Mouse (Mus musculus) embryonic facial prominence, embryonic 15.5 days (tissue): Measurements from ENCODE around the gene Tacstd2. TPM values are rescaled to one million over a fixed set of nuclear protein-coding genes. Genes with fewer than 3 reads are reported as not detected.

ENCODE experiments used
- ATAC-seq: fragments of 200-750 bp; cut with Nextera tagmentation; 2 replicates; pipeline ENCODE4 v1.8.0; 2017; ENCODE audit warnings: low read depth, moderate TSS enrichment; ENCODE audit not compliant: insufficient number of reproducible peaks, low FRiP score, low TSS enrichment
- H3K27ac ChIP-seq: fragments of 300-500 bp; sonication (generic); replicated peaks from 2 replicates; pipeline ENCODE4 v1.5.1; 2015; ENCODE audit warnings: mild to moderate bottlenecking, inconsistent platforms
- H3K27me3 ChIP-seq: fragments of 300-500 bp; sonication (generic); 2 replicates; pipeline ENCODE4 v1.6.1; 2015; ENCODE audit warnings: inconsistent platforms
- H3K36me3 ChIP-seq: fragments of 300-500 bp; sonication (generic); 2 replicates; pipeline ENCODE4 v1.6.1; 2015; ENCODE audit warnings: mild to moderate bottlenecking, inconsistent platforms
- H3K4me1 ChIP-seq: fragments of 300-500 bp; sonication (generic); 2 replicates; pipeline ENCODE4 v1.6.1; 2015; ENCODE audit warnings: inconsistent platforms
- H3K4me2 ChIP-seq: fragments of 300-500 bp; sonication (generic); replicated peaks from 2 replicates; pipeline ENCODE4 v1.6.1; 2015; ENCODE audit warnings: mild to moderate bottlenecking, inconsistent platforms
- H3K4me3 ChIP-seq: fragments of 300-500 bp; sonication (generic); replicated peaks from 2 replicates; pipeline ENCODE4 v1.5.1; 2015; ENCODE audit warnings: mild to moderate bottlenecking, inconsistent platforms
- H3K9ac ChIP-seq: fragments of 300-500 bp; sonication (generic); 2 replicates; pipeline ENCODE4 v1.6.1; 2015; ENCODE audit warnings: inconsistent platforms
- H3K9me3 ChIP-seq: fragments of 300-500 bp; sonication (generic); replicated peaks from 2 replicates; pipeline ENCODE4 v1.6.1; 2016; ENCODE audit warnings: inconsistent platforms
- WGBS: fragments of 180-500 bp; shearing (Covaris S2); methylation state at CpG from one replicate; pipeline ENCODE4 v1.1.7; 2015; 5-methylcytosine and 5-hydroxymethylcytosine counted together
- polyA plus RNA-seq: library from polyadenylated mRNA; unstranded; fragments of >200 nt; fragmentation: Nextera tagmentation; extraction: Ambion mirVana; gene quantifications from 2 replicates; pipeline ENCODE4 v1.2.1, GENCODE M21; 2015

The Tacstd2 gene
- polyA plus RNA-seq: 154 and 198 TPM in 2 replicates

DNA sequence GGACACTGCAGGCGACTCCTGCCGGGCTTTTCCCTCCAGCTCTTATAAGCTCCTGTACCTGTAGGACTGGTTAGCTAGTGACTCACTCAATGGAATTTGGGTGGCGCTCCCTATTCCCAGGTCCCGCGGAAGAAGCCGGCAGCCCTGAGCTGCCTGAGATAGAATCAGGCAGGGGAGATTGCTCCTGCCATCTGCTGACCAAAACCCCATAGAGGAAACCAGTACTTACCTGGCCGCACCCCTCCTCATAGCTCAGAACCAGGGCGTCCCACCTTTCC, at the start of gene Tacstd2:
Gene Tacstd2, minus strand, starts transcription at position 20 of the 278 bp plus-strand sequence.
- Histone ChIP-seq H3K27me3 (peaks cover 61% of the 10 kb centered on the region), H3K4me2 (peak within 1 kb of the TSS; percentile 63), H3K36me3 (no peaks in the 10 kb centered on the region), H3K4me1 (peaks cover 15% of the 10 kb centered on the region), H3K27ac (peak within 1 kb of the TSS; percentile 69), H3K4me3 (peak within 1 kb of the TSS; percentile 47), H3K9me3 (no peaks in the 10 kb centered on the region), H3K9ac (peak within 1 kb of the TSS; percentile 6; the same call in 1 of the 2 replicates)
- ATAC-seq: 0 out of 2 replicates have a peak, but pooled peaks have one; percentile 36
- 6% methylated on average over 8 of the region's 8 CpGs for WGBS

DNA sequence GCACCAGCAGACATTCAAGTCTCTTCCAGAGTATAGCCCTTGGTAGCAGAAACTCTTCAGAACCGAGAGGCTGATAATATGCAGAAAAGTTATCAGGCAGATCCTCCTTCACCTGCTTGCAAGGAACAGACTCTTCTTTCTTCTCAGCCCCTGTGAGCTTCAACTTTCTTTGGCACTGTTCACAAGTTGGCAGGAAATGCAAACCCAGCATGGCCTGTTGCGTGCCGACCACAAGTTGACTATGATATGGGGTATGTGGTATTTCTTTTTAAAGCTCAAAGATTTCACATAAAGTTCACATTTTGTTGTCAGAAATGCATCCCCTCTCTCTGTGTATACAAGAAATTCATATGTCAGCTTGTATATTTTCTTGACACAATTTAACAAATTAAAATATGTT, 30.7 kb upstream of the Tacstd2 start:
- Histone ChIP-seq H3K36me3 (no peaks in the 10 kb centered on the region), H3K9ac (no peak overlapping the region), H3K9me3 (no peaks in the 10 kb centered on the region), H3K4me1 (no peaks in the 10 kb centered on the region), H3K27ac (no peak overlapping the region), H3K4me3 (no peak overlapping the region), H3K27me3 (no peaks in the 10 kb centered on the region), H3K4me2 (no peak overlapping the region)
- no peak for ATAC-seq
- 82% methylated on average over 3 of the region's 3 CpGs for WGBS

DNA sequence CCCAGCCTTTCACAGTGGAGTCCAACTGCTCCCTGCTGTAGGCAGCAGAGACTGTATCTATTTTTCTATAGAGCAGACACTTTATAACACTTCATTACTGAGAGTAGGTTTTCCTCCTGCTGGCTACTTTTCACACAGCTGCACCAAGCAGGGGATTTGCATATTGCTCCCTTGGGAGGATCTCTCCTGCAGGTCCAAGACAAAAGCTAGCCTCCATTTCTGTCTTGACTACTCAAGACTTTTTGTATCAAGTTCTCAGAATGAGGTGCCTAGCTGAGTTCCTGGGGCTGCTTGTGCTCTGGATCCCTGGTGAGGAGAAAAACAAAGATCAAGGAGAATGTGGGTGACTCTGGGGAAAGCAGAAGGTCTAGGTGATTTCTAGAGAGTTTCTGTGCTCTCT, 19.8 kb upstream of the Tacstd2 start:
- Histone ChIP-seq H3K36me3 (no peaks in the 10 kb centered on the region), H3K9ac (no peak overlapping the region), H3K4me1 (no peaks in the 10 kb centered on the region), H3K27ac (no peak overlapping the region), H3K4me3 (no peak overlapping the region), H3K9me3 (no peaks in the 10 kb centered on the region), H3K27me3 (no peaks in the 10 kb centered on the region), H3K4me2 (no peak overlapping the region)
- ATAC-seq: no peak

DNA sequence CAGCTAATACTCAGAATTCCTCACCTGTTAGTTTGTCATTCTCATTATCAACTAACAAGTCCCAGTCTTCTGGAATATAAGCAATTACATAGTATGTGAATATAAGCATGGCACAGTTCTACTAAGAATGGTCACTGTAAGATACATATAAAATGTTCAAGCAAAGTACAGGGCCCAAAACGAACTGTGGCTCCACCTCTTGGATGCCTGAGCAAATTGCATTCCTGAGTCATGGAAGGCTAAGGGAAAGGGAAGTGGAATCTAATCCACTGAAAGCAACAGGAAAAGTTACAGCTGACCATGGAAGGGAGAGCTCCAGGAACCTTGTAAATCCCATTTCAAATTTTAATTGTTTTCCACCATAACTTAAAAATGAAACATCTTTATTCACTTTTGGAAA, 14.0 kb upstream of the Tacstd2 start:
- Histone ChIP-seq H3K9me3 (no peaks in the 10 kb centered on the region), H3K4me2 (no peak overlapping the region), H3K36me3 (no peaks in the 10 kb centered on the region), H3K27me3 (no peaks in the 10 kb centered on the region), H3K9ac (no peak overlapping the region), H3K27ac (no peak overlapping the region), H3K4me1 (no peaks in the 10 kb centered on the region), H3K4me3 (no peak overlapping the region)
- WGBS: 7% methylated on average over 1 of the region's 1 CpGs
- ATAC-seq: no peak

DNA sequence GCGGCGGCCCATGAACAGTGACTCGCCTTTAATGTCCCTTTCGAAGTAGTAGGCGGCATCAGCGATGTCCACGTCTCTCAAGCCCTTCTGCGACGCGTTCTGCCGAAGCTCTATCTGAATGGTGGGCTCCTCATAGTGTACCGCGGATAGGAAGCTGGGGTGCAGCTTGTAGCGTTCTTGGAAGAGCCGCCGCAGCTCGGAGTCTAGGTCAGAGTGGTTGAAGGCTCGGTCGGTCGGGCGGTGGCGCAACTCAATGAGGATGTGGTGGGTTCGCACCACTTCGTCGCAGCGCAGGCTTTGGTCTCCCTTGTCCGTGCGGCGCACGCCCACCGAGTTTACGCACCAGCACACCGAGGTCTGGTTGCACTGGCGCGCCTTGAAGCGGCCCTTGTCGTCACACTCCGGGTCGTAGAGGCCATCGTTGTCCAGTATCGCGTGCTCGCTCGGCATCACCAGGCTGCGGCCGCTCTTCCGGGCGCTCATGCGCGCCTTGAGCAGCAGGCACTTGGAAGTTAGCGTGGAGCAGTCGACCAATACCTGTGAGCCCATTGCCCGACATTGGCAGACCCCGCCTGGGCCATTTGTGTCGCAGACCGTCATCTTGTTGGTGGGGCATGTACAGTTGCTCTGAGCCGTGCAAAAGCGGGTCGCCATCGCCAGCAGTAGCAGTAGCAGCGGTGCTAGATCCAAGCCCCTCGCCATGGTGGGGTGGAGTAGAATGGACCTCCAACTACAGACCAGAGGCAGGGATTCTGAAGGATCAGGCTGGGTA, 405 bp downstream of the Tacstd2 start:
- H3K36me3 ChIP-seq: no peaks in the 10 kb centered on the region
- WGBS: 3% methylated on average over 62 of the region's 62 CpGs
- H3K4me3 ChIP-seq: peak overlapping the region; percentile 47
- no peaks in the 10 kb centered on the region for H3K9me3 ChIP-seq
- peaks cover 61% of the 10 kb centered on the region for H3K27me3 ChIP-seq
- peak overlapping the region; percentile 63 for H3K4me2 ChIP-seq
- no peak for ATAC-seq
- peak overlapping the region; percentile 6; the same call in 1 of the 2 replicates for H3K9ac ChIP-seq
- H3K4me1 ChIP-seq: peaks cover 15% of the 10 kb centered on the region
- peak overlapping the region; percentile 69 for H3K27ac ChIP-seq

DNA sequence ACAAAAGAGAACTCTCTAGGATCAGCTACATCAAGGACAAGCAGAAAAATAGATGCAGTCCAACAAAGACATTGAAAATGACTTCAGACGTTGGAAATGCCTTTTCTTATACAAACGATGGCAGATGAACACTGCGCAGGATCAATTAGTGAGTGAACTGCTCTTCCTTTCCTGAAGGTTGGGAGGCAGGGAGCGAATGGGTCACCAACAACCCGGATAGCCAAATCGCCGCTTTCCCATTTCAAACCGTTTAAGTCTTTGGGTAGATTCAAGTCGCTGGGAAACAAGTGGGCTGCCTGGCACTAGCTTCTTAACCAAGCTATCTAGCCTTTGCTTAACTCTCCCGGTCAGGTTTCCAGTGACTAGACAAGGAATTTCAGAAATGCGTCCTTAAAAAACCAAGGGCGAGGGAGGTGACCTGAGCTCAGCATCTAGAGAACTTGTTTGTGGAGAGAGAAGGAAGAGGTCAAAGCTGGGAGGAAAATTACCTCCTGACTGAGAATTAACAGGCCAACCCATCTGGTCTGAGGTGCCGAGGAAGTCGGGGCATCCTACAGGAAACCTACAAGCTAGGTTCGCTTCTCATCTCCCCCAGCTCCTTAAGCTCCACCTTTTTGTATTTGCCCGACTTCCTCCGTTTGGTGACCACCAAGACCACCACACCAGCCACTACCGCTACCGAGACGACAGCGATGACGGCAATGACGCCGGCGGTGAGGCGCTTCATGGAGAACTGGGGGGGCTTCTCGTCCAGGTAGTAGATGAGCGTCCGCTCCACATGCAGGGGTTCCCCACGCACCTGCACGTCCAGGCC, 1.2 kb downstream of the Tacstd2 start:
- Histone ChIP-seq H3K4me2 (peak overlapping the region; percentile 63), H3K4me3 (peak overlapping the region; percentile 47), H3K27me3 (peaks cover 61% of the 10 kb centered on the region), H3K4me1 (peaks cover 15% of the 10 kb centered on the region), H3K9me3 (no peaks in the 10 kb centered on the region), H3K27ac (peak overlapping the region; percentile 69; the same call in 1 of the 2 replicates), H3K9ac (no peak overlapping the region), H3K36me3 (no peaks in the 10 kb centered on the region)
- no peak for ATAC-seq
- WGBS: 6% methylated on average over 31 of the region's 31 CpGs

DNA sequence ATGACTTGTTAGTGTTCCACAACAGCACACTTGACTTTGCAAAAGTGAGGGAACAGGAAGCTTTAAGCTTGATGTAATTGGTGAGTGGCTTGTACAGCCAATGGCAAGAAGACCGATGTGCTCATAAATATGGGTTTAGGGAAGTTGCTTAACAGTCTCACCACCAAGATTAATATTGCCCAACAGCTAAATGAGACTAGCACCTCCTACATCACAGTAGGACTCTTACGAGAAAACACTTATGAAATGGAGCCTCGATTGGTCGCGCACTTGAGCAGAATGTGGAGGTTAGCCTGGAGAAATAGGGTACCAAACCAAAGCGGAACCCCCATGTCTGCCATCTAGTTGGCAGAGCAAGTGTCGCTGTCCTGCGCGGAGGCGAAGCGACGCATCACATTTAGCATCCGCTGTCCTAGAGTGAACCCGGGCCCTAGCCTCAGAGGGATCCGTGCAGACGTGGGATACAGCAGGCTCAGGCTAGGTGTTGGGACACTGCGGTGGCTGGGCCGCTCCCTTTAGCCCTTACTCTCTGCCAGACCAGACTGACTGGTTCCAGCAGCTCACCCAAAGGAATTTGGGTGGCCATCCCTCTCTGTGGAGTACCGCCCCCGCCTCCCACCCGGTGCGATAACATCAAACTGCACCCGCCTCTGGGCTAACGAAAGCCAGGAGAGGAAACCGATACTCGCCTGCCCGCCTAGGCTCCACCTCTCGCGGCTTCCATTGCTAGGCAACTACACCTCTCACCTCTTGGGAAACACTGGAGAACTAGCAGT, 2.7 kb downstream of the Tacstd2 start:
- Histone ChIP-seq H3K36me3 (no peaks in the 10 kb centered on the region), H3K27ac (peak overlapping the region; percentile 74), H3K27me3 (peaks cover 60% of the 10 kb centered on the region), H3K4me2 (peak overlapping the region; percentile 38), H3K4me1 (peaks cover 15% of the 10 kb centered on the region), H3K4me3 (peak overlapping the region; percentile 22), H3K9ac (no peak overlapping the region), H3K9me3 (no peaks in the 10 kb centered on the region)
- 5% methylated on average over 29 of the region's 29 CpGs for whole genome bisulfite sequencing
- peak; percentile 82 for ATAC-seq

DNA sequence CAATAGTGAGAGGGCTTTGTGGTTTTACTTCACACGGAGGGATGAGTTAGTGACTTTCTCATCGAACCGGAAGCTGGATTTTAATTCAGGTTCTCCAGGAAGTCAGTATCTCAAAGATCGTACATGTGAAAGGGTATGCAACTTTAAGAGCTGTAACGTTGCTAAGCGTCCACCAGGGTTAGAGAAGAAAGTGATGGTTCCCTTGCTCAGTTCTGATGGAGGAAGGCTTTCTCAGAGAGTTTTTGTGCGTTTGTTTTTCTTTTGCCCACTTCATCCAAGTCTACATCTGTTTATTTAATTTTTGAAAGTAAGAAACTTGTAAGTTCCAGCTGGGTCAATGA, 3.8 kb downstream of the Tacstd2 start:
- 49% methylated on average over 7 of the region's 7 CpGs for WGBS
- no peak overlapping the region for H3K9ac ChIP-seq
- H3K27ac ChIP-seq: peak overlapping the region; percentile 74
- peaks cover 55% of the 10 kb centered on the region for H3K27me3 ChIP-seq
- no peak overlapping the region for H3K4me2 ChIP-seq
- H3K4me1 ChIP-seq: peaks cover 15% of the 10 kb centered on the region
- H3K4me3 ChIP-seq: no peak overlapping the region
- H3K36me3 ChIP-seq: no peaks in the 10 kb centered on the region
- no peaks in the 10 kb centered on the region for H3K9me3 ChIP-seq
- ATAC-seq: no peak

DNA sequence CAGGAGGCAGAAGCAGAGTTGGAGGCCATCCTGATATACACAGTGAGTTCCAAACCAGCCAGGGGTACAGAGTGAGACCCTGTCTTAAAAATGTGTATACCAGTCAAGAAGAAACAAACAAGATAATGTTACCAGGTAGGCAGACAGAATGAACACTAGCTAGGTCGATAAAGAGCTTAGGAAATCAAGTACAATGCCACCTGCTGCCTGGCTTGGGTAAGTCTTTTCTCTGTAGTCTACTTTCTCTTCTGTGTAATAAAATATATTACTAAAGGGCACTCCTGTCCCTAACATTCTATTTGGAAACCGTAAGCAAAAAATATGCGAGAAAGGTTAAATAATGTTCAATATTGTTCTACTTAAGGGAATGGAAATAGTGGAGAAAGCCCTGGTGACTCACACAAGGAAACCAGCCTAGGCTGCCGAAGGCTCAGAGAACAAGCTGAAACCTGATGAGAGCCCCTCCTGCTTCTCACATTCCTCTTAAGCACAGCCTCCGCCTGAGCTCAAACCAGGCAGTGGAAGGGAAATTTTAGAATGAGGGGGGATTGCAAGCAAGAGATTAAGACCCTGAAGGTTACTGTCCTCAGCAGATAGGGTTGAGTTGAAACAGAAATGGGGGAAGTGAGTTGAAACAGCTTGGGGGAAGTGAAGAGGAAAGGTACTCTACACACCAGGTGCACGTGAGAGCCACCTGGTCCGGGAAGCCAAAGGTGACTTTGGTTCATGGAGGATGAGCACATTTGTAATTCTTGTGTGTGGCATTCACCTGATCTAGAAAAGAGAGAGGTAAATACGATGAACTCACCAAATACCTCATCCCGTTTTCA, 4.4 kb downstream of the Tacstd2 start:
- H3K9me3 ChIP-seq: no peaks in the 10 kb centered on the region
- no peaks in the 10 kb centered on the region for H3K36me3 ChIP-seq
- H3K9ac ChIP-seq: no peak overlapping the region
- no peak overlapping the region for H3K4me3 ChIP-seq
- WGBS: 39% methylated on average over 9 of the region's 9 CpGs
- peaks cover 15% of the 10 kb centered on the region for H3K4me1 ChIP-seq
- H3K27ac ChIP-seq: peak overlapping the region; percentile 74
- H3K4me2 ChIP-seq: 0 out of 2 replicates have a peak overlapping the region, but pooled peaks have one; percentile 1
- peaks cover 49% of the 10 kb centered on the region for H3K27me3 ChIP-seq
- ATAC-seq: no peak

DNA sequence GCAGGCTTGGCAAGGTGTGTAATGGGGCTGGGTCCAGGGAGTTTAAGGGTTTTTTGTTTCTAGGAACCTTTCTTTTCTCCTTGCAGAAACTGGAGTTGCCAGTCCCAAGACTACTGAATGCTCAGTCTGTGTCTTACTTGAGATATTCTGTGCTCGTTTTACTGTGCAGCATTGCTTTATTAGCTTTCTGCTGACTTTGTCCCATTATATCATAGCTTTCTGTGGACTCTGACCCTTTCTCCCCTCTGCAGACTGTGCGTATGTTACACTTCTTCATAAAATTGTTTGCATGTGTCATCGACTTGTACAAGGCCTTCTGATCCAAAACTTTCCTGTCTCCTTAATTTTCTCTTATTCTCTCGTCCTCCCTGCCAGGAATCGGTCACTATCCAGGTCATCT, 9.2 kb downstream of the Tacstd2 start:
- ATAC-seq: no peak
- H3K27me3 ChIP-seq: peaks cover 2% of the 10 kb centered on the region; the same call in 1 of the 2 replicates
- 83% methylated on average over 5 of the region's 5 CpGs for WGBS
- no peak overlapping the region for H3K9ac ChIP-seq
- H3K4me2 ChIP-seq: no peak overlapping the region
- H3K4me1 ChIP-seq: no peaks in the 10 kb centered on the region
- no peak overlapping the region for H3K27ac ChIP-seq
- no peaks in the 10 kb centered on the region for H3K9me3 ChIP-seq
- no peaks in the 10 kb centered on the region for H3K36me3 ChIP-seq
- H3K4me3 ChIP-seq: no peak overlapping the region
